Mouse (Mus musculus) kidney, embryonic 14.5 days (tissue): Measurements from ENCODE around the gene Sp8. TPM values are rescaled to one million over a fixed set of nuclear protein-coding genes. Genes with fewer than 3 reads are reported as not detected.

Experiments used
- ATAC-seq: fragments of 200-750 bp; cut with Nextera tagmentation; 2 replicates; pipeline ENCODE4 v1.8.0; 2017; ENCODE audit warnings: moderate number of reproducible peaks, mild to moderate bottlenecking, moderate TSS enrichment, moderate library complexity; ENCODE audit not compliant: low FRiP score, low TSS enrichment
- H3K27ac ChIP-seq: fragments of 300-500 bp; sonication (generic); 2 replicates; pipeline ENCODE4 v1.5.1; 2014; ENCODE audit warnings: low read depth, mild to moderate bottlenecking, low read length, moderate library complexity, mixed read lengths
- H3K27me3 ChIP-seq: fragments of 300-500 bp; sonication (generic); 2 replicates; pipeline ENCODE4 v1.6.1; 2014; ENCODE audit warnings: mild to moderate bottlenecking, low read length; ENCODE audit not compliant: control insufficient read depth, insufficient read depth
- H3K36me3 ChIP-seq: fragments of 300-500 bp; sonication (generic); 2 replicates; pipeline ENCODE4 v1.6.1; 2014; ENCODE audit warnings: low read length, mixed read lengths; ENCODE audit not compliant: control insufficient read depth, insufficient read depth
- H3K4me1 ChIP-seq: fragments of 300-500 bp; sonication (generic); 2 replicates; pipeline ENCODE4 v1.6.1; 2014; ENCODE audit warnings: low read length, mixed read lengths; ENCODE audit not compliant: control insufficient read depth, insufficient read depth
- H3K4me2 ChIP-seq: fragments of 300-500 bp; sonication (generic); replicated peaks from 2 replicates; pipeline ENCODE4 v1.6.1; 2014; ENCODE audit warnings: low read depth, mild to moderate bottlenecking, low read length
- H3K4me3 ChIP-seq: fragments of 300-500 bp; sonication (generic); 2 replicates; pipeline ENCODE4 v1.5.1; 2014; ENCODE audit warnings: mild to moderate bottlenecking, low read length
- H3K9ac ChIP-seq: fragments of 300-500 bp; sonication (generic); 2 replicates; pipeline ENCODE4 v1.6.1; 2014; ENCODE audit warnings: low read depth, mild to moderate bottlenecking, low read length, moderate library complexity
- H3K9me3 ChIP-seq: fragments of 300-500 bp; sonication (generic); 2 replicates; pipeline ENCODE4 v1.6.1; 2016; ENCODE audit warnings: low read length; ENCODE audit not compliant: control insufficient read depth
- WGBS: fragments of 180-500 bp; shearing (Covaris S2); extraction: QIAGEN DNeasy Blood & Tissue Kit; methylation state at CpG from one replicate; pipeline ENCODE4 v1.1.7; 2014; 5-methylcytosine and 5-hydroxymethylcytosine counted together
- polyA plus RNA-seq: library from polyadenylated mRNA; unstranded; fragments of >200 nt; fragmentation: Nextera tagmentation; extraction: Ambion mirVana; gene quantifications from 2 replicates; pipeline ENCODE4 v1.2.1, GENCODE M21; 2014

Sp8 gene
- polyA plus RNA-seq, 1 experiment from 2014 or later = not detected

DNA sequence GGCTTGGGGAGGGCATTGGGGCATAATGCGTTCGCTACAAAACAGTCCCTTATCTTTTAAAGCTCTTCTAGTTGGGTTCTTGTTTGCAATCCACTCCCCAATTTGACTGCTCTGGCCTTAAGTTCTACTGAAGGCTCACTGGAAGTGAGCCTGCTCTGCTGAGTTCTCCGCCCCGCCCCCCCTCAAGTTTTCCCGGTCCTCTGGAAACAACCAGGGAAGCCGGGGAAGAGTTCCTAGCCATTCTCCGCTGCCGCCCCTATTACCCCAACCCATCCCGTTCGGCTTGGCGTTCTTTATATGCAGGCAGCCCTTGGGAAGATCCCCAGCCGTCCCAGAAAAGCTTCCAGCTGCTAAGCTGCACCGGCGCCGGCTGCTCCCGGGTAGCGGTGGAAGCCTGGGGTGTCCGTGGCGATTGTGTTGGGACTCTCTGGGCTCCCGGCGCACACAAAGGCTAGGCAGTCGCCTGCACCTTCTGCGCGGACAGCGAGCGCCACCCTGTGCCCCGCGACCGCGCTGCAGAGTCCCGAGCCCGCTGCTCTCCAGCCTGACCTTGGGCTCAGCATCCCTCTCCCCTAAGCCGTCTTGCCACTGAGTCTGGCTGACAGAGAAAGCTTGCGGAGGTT is 8.8 kb downstream of the Sp8 start:
- ATAC-seq = peak; percentile 99
- peak overlapping the region; percentile 59 for H3K4me2 ChIP-seq
- H3K36me3 ChIP-seq = no peaks in the 10 kb centered on the region
- H3K27ac ChIP-seq = no peak overlapping the region
- peak overlapping the region; percentile 31; the same call in 1 of the 2 replicates for H3K9ac ChIP-seq
- under 1% methylated on average over 34 of the region's 34 CpGs for WGBS
- H3K9me3 ChIP-seq = no peaks in the 10 kb centered on the region
- peak overlapping the region; percentile 39 for H3K4me3 ChIP-seq
- H3K4me1 ChIP-seq = 0 out of 2 replicates have a peak, but pooled peaks cover 3% of the 10 kb centered on the region
- peaks cover 64% of the 10 kb centered on the region for H3K27me3 ChIP-seq

DNA sequence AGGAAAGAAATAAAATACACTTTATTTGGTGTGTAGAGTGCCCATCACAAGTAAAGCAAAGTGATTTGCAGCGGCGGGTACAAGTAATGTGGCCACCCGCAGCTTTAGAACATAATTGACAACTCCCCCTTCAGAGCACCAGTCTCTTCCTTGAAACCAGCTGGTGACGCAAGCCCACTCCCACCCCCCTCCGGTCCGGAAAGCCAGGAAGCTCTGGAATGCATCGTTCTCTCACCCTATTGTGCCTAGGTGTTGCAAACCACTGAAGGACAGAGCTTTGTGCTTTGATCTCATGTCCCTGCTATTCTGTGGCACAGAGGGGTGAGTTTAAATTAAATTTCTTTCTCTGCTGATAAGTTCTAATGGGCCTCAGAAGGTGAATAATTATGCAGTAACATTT is 10.0 kb downstream of the Sp8 start:
- under 1% methylated on average over 7 of the region's 7 CpGs for WGBS
- Histone ChIP-seq H3K36me3 (no peaks in the 10 kb centered on the region), H3K4me1 (0 out of 2 replicates have a peak, but pooled peaks cover 3% of the 10 kb centered on the region), H3K4me3 (no peak overlapping the region), H3K27me3 (peaks cover 58% of the 10 kb centered on the region), H3K9ac (no peak overlapping the region), H3K4me2 (no peak overlapping the region), H3K9me3 (no peaks in the 10 kb centered on the region), H3K27ac (no peak overlapping the region)
- no peak for ATAC-seq

GRCm38 (mm10) chr12:118872673-118873072 is 26.5 kb downstream of the Sp8 start:
- H3K36me3 ChIP-seq = no peaks in the 10 kb centered on the region
- no peaks in the 10 kb centered on the region for H3K9me3 ChIP-seq
- ATAC-seq = no peak
- H3K4me3 ChIP-seq = no peak overlapping the region
- no peak overlapping the region for H3K9ac ChIP-seq
- H3K27ac ChIP-seq = no peak overlapping the region
- no peaks in the 10 kb centered on the region for H3K27me3 ChIP-seq
- WGBS = 71% methylated on average over 8 of the region's 8 CpGs
- H3K4me1 ChIP-seq = no peaks in the 10 kb centered on the region
- H3K4me2 ChIP-seq = no peak overlapping the region

DNA sequence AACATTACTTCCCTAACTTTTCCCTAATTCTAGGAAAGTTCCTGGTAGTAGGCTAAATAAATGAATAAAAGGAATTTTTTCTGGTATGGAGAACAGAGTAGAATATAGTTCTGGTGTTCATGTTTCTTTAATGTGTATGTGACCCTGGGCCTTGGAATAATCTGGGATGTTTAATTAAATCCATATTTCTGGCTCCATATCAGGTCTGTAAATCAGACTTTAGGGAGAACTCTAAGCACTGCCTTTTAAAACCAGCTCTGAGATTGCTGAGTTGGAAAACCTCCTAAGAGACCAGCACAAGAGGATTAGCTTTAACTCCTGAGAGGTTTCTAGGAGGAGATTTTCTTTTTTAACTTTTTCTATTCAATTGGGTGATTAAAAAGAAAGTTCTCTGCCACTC is 36.7 kb downstream of the Sp8 start:
- no peak for ATAC-seq
- no peak overlapping the region for H3K4me2 ChIP-seq
- H3K4me1 ChIP-seq = no peaks in the 10 kb centered on the region
- no peaks in the 10 kb centered on the region for H3K9me3 ChIP-seq
- H3K9ac ChIP-seq = no peak overlapping the region
- no peak overlapping the region for H3K27ac ChIP-seq
- no peaks in the 10 kb centered on the region for H3K36me3 ChIP-seq
- H3K27me3 ChIP-seq = no peaks in the 10 kb centered on the region
- H3K4me3 ChIP-seq = no peak overlapping the region

GRCm38 (mm10) chr12:118887964-118888363 is 41.8 kb downstream of the Sp8 start:
- no peaks in the 10 kb centered on the region for H3K36me3 ChIP-seq
- H3K9ac ChIP-seq = no peak overlapping the region
- H3K4me2 ChIP-seq = no peak overlapping the region
- H3K4me1 ChIP-seq = no peaks in the 10 kb centered on the region
- no peaks in the 10 kb centered on the region for H3K9me3 ChIP-seq
- no peak overlapping the region for H3K4me3 ChIP-seq
- WGBS = 77% methylated on average over 2 of the region's 2 CpGs
- ATAC-seq = no peak
- no peaks in the 10 kb centered on the region for H3K27me3 ChIP-seq
- no peak overlapping the region for H3K27ac ChIP-seq

Other genes starting within 250 kb of the Sp8 start
- gene Abcb5, start 120.1 kb downstream of the Sp8 start, polyA plus RNA-seq = not detected in 2 replicates